Mouse (Mus musculus): ENCODE data around the gene Cyth3. TPM values are rescaled to one million over a fixed set of nuclear protein-coding genes. Genes with fewer than 3 reads are reported as not detected.
A peak's percentile ranks its signal among the peaks of the same experiment; 100 is the strongest.

Cyth3 gene
- polyA plus RNA-seq, 1 experiment from 2014 or later = 64.9 TPM

DNA sequence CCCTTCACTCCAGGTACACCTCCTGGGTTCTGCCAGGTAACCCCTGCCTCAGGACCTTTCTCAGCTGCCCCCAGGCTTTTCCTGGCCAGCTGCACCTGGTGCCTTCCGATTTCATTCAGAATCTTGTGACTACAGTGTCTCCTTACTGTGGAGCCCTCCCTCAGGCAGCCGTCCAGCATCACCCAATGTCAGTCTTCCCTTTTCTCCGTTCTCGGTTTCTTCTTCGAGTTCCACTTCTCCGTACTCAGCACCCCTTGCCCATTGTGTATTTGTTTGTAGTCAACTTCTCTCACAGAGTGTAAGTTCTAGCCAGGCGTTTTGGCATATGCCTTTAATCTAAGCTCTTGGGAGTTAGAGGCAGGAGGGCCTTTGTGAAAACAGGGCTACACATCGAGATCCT is 7.4 kb downstream of the Cyth3 start:
- H3K9ac ChIP-seq (ENCODE audit: low read depth, low read length) = no peak overlapping the region
- ATAC-seq (ENCODE audit: low FRiP score, low TSS enrichment) = no peak
- H3K9me3 ChIP-seq (ENCODE audit: control insufficient read depth, low read length) = no peaks in the 10 kb centered on the region
- H3K36me3 ChIP-seq (ENCODE audit: control insufficient read depth, insufficient read depth, low read length) = no peaks in the 10 kb centered on the region
- peaks cover 47% of the 10 kb centered on the region for H3K4me1 ChIP-seq (ENCODE audit: control insufficient read depth, insufficient read depth, low read length)
- H3K27ac ChIP-seq (ENCODE audit: low read depth, low read length) = no peak overlapping the region
- no peak overlapping the region for H3K4me3 ChIP-seq (ENCODE audit: low read length)
- no peak overlapping the region for H3K4me2 ChIP-seq (replicated peaks; ENCODE audit: low read depth, low read length)
- H3K27me3 ChIP-seq (ENCODE audit: control insufficient read depth, insufficient read depth, low read length) = no peaks in the 10 kb centered on the region
- 91% methylated on average over 8 of the region's 8 CpGs for WGBS

DNA sequence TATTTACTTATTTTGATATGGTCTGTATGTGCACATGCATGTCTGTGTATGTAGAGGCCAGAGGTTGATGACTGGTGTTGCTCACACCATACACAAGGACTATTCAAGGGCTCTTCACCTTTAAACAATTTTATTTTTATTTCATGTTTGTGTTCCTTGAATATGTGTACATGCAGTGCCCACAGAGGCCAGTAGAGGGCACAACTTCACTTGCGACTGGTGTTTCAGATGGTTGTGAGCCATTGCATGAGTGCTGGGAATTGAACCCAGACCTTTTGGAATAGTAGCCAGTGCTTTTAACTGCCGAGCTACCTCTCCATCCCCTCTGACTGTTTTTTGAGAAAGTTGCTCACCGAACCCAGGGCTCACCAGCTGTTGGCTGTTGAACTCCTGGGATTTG is 8.0 kb downstream of the Cyth3 start:
- Histone ChIP-seq H3K4me3 (ENCODE audit: low read length) (no peak overlapping the region), H3K4me2 (replicated peaks; ENCODE audit: low read depth, low read length) (no peak overlapping the region), H3K27ac (ENCODE audit: low read depth, low read length) (no peak overlapping the region), H3K9me3 (ENCODE audit: control insufficient read depth, low read length) (no peaks in the 10 kb centered on the region), H3K36me3 (ENCODE audit: control insufficient read depth, insufficient read depth, low read length) (no peaks in the 10 kb centered on the region), H3K9ac (ENCODE audit: low read depth, low read length) (no peak overlapping the region), H3K27me3 (ENCODE audit: control insufficient read depth, insufficient read depth, low read length) (no peaks in the 10 kb centered on the region), H3K4me1 (ENCODE audit: control insufficient read depth, insufficient read depth, low read length) (peaks cover 49% of the 10 kb centered on the region)
- 96% methylated on average over 3 of the region's 3 CpGs for WGBS
- ATAC-seq (ENCODE audit: low FRiP score, low TSS enrichment) = no peak

DNA sequence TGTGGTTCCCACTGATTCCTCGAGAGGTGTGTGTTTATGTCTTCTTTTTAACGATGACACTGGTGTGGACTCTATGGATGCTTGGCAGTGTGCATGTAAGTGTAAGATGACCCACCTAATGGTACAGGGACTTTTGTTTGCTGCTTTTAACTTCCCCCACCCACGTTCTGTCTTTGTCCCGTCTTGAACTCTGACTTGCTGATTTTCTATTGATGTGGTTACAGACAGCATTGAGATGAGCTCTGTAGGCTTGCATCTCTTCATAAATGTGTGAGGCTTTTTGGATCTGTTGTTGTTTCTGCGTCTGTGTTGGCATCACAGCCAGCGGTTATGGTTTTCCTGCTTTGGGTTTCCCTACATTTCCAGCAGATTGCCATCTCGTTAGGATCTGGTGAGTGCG is 8.5 kb downstream of the Cyth3 start:
- no peaks in the 10 kb centered on the region for H3K36me3 ChIP-seq (ENCODE audit: control insufficient read depth, insufficient read depth, low read length)
- H3K9ac ChIP-seq (ENCODE audit: low read depth, low read length) = no peak overlapping the region
- H3K4me3 ChIP-seq (ENCODE audit: low read length) = no peak overlapping the region
- H3K4me1 ChIP-seq (ENCODE audit: control insufficient read depth, insufficient read depth, low read length) = peaks cover 49% of the 10 kb centered on the region
- 90% methylated on average over 8 of the region's 8 CpGs for WGBS
- no peak overlapping the region for H3K4me2 ChIP-seq (replicated peaks; ENCODE audit: low read depth, low read length)
- H3K9me3 ChIP-seq (ENCODE audit: control insufficient read depth, low read length) = no peaks in the 10 kb centered on the region
- no peak overlapping the region for H3K27ac ChIP-seq (ENCODE audit: low read depth, low read length)
- ATAC-seq (ENCODE audit: low FRiP score, low TSS enrichment) = no peak
- no peaks in the 10 kb centered on the region for H3K27me3 ChIP-seq (ENCODE audit: control insufficient read depth, insufficient read depth, low read length)

DNA sequence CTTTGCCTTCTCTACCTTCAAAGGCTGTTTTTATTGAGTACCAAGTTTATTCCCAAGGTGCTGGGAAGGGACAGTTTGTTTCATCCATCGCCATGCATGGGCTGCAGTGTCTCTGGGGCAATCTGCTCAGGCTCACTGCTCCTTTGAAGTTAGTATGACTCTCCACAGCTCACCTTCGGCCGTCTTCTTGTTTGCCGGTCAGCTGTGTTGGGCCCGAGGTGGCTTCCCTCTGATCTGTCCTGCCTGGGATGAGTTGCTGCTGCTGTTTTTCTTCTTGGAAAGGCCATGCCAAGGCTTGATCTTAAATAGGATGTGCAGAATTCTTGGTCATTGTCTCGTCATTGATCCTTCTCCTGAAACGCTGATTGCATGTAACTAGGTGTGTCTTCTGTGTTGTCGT is 9.3 kb downstream of the Cyth3 start:
- no peaks in the 10 kb centered on the region for H3K9me3 ChIP-seq (ENCODE audit: control insufficient read depth, low read length)
- WGBS = 70% methylated on average over 8 of the region's 8 CpGs

DNA sequence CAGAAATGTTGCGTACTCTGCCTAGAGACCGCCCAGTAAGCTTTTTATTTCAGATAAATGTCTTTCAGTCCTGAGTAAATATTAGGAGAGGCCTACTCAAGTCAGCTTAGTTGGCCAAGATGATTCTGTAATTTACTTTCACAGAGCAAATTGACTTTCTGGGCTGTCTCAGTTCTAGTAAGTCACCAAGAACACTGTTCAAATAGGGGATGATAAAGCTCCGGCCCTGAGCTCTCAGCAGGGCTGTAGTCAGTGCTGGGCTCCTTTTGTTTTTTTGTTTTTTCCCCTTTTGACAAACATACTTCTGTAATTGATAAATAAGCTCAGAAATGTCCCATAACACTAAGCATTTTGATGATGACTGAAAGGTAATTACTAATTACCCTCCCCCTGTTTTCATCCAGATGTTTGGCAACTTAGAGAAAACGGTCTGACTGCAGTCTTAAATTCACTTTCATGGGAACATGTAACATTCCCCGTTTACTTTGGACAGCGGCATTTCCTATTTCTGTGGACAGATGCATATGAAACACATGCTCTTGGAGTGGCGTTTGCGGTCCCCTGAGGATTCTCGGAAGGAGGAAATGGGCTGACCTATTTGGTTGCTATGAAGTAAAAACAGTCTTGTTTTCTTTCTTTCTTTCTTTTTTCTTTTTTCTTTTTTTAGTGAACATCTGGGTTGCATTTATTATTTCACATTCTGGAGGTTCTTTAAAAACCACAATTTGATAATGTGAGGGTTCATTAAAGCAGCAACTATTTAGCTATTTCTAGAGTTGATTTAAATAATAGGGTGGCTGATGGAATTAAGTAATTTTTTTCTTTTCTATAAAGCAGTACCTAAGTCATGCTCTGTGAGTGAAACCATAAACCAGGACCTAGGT is 10.7 kb downstream of the Cyth3 start:
- H3K4me1 ChIP-seq (ENCODE audit: control insufficient read depth, insufficient read depth, low read length) = peaks cover 53% of the 10 kb centered on the region

More for the DNA sequence above, 9.3 kb downstream of the Cyth3 start:
- Histone ChIP-seq H3K4me1 (ENCODE audit: control insufficient read depth, insufficient read depth, low read length) (peaks cover 48% of the 10 kb centered on the region), H3K9ac (ENCODE audit: low read depth, low read length) (no peak overlapping the region), H3K27me3 (ENCODE audit: control insufficient read depth, insufficient read depth, low read length) (no peaks in the 10 kb centered on the region), H3K4me3 (ENCODE audit: low read length) (no peak overlapping the region), H3K27ac (ENCODE audit: low read depth, low read length) (no peak overlapping the region), H3K36me3 (ENCODE audit: control insufficient read depth, insufficient read depth, low read length) (no peaks in the 10 kb centered on the region), H3K4me2 (replicated peaks; ENCODE audit: low read depth, low read length) (no peak overlapping the region)
- no peak for ATAC-seq (ENCODE audit: low FRiP score, low TSS enrichment)

DNA sequence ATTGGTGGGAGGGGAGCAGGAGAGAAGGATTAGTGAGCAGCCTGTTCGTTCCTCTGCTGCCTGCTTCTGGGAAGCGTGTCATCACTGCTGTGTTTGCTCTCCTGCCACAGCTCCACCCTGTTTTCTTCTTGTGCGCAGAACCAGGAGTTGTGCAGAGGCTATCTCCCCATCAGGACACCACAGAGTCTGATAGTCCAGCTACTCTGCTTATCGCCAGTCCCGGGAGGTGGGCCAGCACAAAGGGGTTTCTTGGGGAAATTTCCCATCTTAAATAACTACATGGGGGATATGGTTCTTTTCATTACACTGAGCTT is 11.3 kb downstream of the Cyth3 start:
- WGBS = 37% methylated on average over 5 of the region's 5 CpGs
- Histone ChIP-seq H3K36me3 (ENCODE audit: control insufficient read depth, insufficient read depth, low read length) (no peaks in the 10 kb centered on the region), H3K27me3 (ENCODE audit: control insufficient read depth, insufficient read depth, low read length) (no peaks in the 10 kb centered on the region), H3K9me3 (ENCODE audit: control insufficient read depth, low read length) (no peaks in the 10 kb centered on the region), H3K27ac (ENCODE audit: low read depth, low read length) (peak overlapping the region; percentile 84), H3K4me1 (ENCODE audit: control insufficient read depth, insufficient read depth, low read length) (peaks cover 59% of the 10 kb centered on the region), H3K9ac (ENCODE audit: low read depth, low read length) (no peak overlapping the region), H3K4me2 (replicated peaks; ENCODE audit: low read depth, low read length) (peak overlapping the region; percentile 21; the same call in 1 of the 2 replicates), H3K4me3 (ENCODE audit: low read length) (no peak overlapping the region)
- no peak for ATAC-seq (ENCODE audit: low FRiP score, low TSS enrichment)

More for the DNA sequence above, 10.7 kb downstream of the Cyth3 start:
- no peaks in the 10 kb centered on the region for H3K27me3 ChIP-seq (ENCODE audit: control insufficient read depth, insufficient read depth, low read length)
- WGBS = 52% methylated on average over 9 of the region's 9 CpGs
- H3K27ac ChIP-seq (ENCODE audit: low read depth, low read length) = peak overlapping the region; percentile 84
- H3K9ac ChIP-seq (ENCODE audit: low read depth, low read length) = no peak overlapping the region
- ATAC-seq (ENCODE audit: low FRiP score, low TSS enrichment) = peak; percentile 50
- peak overlapping the region; percentile 21; the same call in 1 of the 2 replicates for H3K4me2 ChIP-seq (replicated peaks; ENCODE audit: low read depth, low read length)
- no peaks in the 10 kb centered on the region for H3K9me3 ChIP-seq (ENCODE audit: control insufficient read depth, low read length)
- H3K4me3 ChIP-seq (ENCODE audit: low read length) = no peak overlapping the region
- H3K36me3 ChIP-seq (ENCODE audit: control insufficient read depth, insufficient read depth, low read length) = no peaks in the 10 kb centered on the region

DNA sequence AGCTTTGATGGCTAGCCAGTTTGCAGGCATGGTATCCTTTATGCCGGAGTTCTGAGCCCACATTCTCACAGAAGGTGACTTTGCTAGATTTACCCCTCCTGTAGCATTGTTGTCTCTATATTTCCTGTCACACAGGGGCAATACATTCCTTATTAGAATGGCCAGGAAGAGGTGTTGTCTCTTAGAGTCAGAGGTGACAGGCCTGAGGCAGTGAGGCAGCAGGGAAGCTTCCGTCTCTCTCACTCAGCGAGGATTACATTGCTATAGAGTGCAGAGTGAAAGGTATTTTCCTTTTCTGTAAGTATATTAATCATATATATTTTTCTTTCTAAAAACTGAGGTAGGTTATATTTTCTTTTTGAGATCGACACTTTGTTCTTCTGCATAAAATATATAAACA is 11.6 kb downstream of the Cyth3 start:
- H3K4me1 ChIP-seq (ENCODE audit: control insufficient read depth, insufficient read depth, low read length) = peaks cover 63% of the 10 kb centered on the region
- peak overlapping the region; percentile 21; the same call in 1 of the 2 replicates for H3K4me2 ChIP-seq (replicated peaks; ENCODE audit: low read depth, low read length)
- no peak for ATAC-seq (ENCODE audit: low FRiP score, low TSS enrichment)

DNA sequence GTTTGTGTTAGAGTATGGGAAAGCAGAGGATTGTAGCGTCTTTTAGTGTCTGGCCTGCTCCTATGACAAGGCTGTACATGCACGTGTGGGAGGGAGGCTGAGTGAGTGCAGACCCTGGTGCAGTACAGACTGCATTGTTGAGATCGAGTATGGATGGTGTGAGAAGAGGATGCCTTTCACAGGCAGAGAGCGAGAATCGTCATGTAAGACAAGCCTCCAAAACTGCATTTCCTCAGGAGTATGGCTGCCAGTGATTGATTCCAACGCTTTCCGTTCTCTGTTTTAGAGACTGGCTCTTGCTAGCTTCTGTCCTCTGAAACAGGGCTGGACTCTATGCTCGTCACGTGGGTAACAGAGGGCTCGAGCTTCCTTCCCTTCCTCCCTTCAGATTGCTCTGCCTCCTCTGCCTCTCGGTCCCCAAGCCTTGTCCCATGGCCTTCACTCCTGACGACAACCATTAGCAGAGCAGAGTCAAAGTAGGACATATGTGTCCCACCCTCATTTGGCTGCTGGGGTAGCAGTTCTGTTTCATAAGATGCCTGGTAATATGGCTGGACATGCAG is 12.4 kb downstream of the Cyth3 start:
- no peak overlapping the region for H3K9ac ChIP-seq (ENCODE audit: low read depth, low read length)
- H3K9me3 ChIP-seq (ENCODE audit: control insufficient read depth, low read length) = no peaks in the 10 kb centered on the region
- peak; percentile 16; the same call in 1 of the 2 replicates for ATAC-seq (ENCODE audit: low FRiP score, low TSS enrichment)
- peaks cover 68% of the 10 kb centered on the region for H3K4me1 ChIP-seq (ENCODE audit: control insufficient read depth, insufficient read depth, low read length)
- whole genome bisulfite sequencing = 32% methylated on average over 12 of the region's 12 CpGs
- H3K27me3 ChIP-seq (ENCODE audit: control insufficient read depth, insufficient read depth, low read length) = no peaks in the 10 kb centered on the region
- no peaks in the 10 kb centered on the region for H3K36me3 ChIP-seq (ENCODE audit: control insufficient read depth, insufficient read depth, low read length)
- H3K27ac ChIP-seq (ENCODE audit: low read depth, low read length) = peak overlapping the region; percentile 84; the same call in 1 of the 2 replicates
- H3K4me3 ChIP-seq (ENCODE audit: low read length) = no peak overlapping the region
- H3K4me2 ChIP-seq (replicated peaks; ENCODE audit: low read depth, low read length) = peak overlapping the region; percentile 27; the same call in 1 of the 2 replicates

More for the DNA sequence above, 11.6 kb downstream of the Cyth3 start:
- Histone ChIP-seq H3K9me3 (ENCODE audit: control insufficient read depth, low read length) (no peaks in the 10 kb centered on the region), H3K27ac (ENCODE audit: low read depth, low read length) (peak overlapping the region; percentile 84), H3K9ac (ENCODE audit: low read depth, low read length) (no peak overlapping the region; the same call in 1 of the 2 replicates), H3K27me3 (ENCODE audit: control insufficient read depth, insufficient read depth, low read length) (no peaks in the 10 kb centered on the region), H3K4me3 (ENCODE audit: low read length) (no peak overlapping the region), H3K36me3 (ENCODE audit: control insufficient read depth, insufficient read depth, low read length) (no peaks in the 10 kb centered on the region)
- 57% methylated on average over 4 of the region's 4 CpGs for WGBS

DNA sequence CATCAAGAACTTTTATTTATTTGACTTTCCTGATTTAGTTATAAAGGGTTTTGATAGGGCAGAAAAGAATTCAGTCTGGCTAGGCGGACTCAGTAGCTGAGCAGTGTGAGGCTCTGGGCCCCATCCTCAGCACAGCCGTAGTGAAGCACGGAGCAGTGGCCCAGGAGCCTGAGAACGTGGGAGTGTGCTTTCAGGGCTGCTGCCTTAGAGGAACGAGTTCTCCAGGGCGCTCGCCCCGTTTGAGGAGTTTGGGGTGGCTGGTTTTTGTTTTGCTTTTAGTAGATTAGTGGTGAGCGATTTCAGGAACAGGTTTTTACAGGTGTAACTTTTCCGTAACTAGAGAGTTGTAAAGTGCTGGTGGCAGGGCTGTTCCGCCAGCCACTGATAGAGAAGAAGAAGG is 13.1 kb downstream of the Cyth3 start:
- H3K4me1 ChIP-seq (ENCODE audit: control insufficient read depth, insufficient read depth, low read length) = peaks cover 68% of the 10 kb centered on the region
- ATAC-seq (ENCODE audit: low FRiP score, low TSS enrichment) = peak; percentile 65
- no peak overlapping the region for H3K4me3 ChIP-seq (ENCODE audit: low read length)
- H3K27me3 ChIP-seq (ENCODE audit: control insufficient read depth, insufficient read depth, low read length) = no peaks in the 10 kb centered on the region
- no peaks in the 10 kb centered on the region for H3K36me3 ChIP-seq (ENCODE audit: control insufficient read depth, insufficient read depth, low read length)
- no peak overlapping the region for H3K9ac ChIP-seq (ENCODE audit: low read depth, low read length)
- no peaks in the 10 kb centered on the region for H3K9me3 ChIP-seq (ENCODE audit: control insufficient read depth, low read length)
- no peak overlapping the region; the same call in 1 of the 2 replicates for H3K4me2 ChIP-seq (replicated peaks; ENCODE audit: low read depth, low read length)
- 30% methylated on average over 11 of the region's 11 CpGs for WGBS
- peak overlapping the region; percentile 84 for H3K27ac ChIP-seq (ENCODE audit: low read depth, low read length)
